Mouse (Mus musculus) G1E (cell line): ENCODE data around the gene Lrguk. TPM values are rescaled to one million over a fixed set of nuclear protein-coding genes. Genes with fewer than 3 reads are reported as not detected.
A peak's percentile ranks its signal among the peaks of the same experiment; 100 is the strongest.

Experiments
- ATAC-seq: 2 replicates; pipeline ENCODE4 v1.8.0; 2016; ENCODE audit warnings: mild to moderate bottlenecking; ENCODE audit not compliant: insufficient number of reproducible peaks, poor library complexity, low FRiP score, severe bottlenecking; ENCODE audit errors: extremely low read depth
- DNase-seq: peaks from one replicate; pipeline ENCODE4 v3.0.0; 2012; ENCODE audit warnings: low spot score
- H3K27me3 ChIP-seq: 2 replicates; pipeline ENCODE4 v1.6.1; 2012; ENCODE audit warnings: mild to moderate bottlenecking, low read length, inconsistent platforms; ENCODE audit not compliant: insufficient read depth
- H3K36me3 ChIP-seq: replicated peaks from 2 replicates; pipeline ENCODE3; 2012; ENCODE audit warnings: mild to moderate bottlenecking, inconsistent platforms
- H3K4me1 ChIP-seq: 2 replicates; pipeline ENCODE4 v1.6.1; 2012; ENCODE audit warnings: low read depth, low read length, inconsistent platforms, mixed read lengths; ENCODE audit not compliant: insufficient read depth
- H3K4me3 ChIP-seq: 2 replicates; pipeline ENCODE4 v1.5.1; 2012; ENCODE audit warnings: low read depth, mild to moderate bottlenecking, inconsistent platforms, low read length, moderate library complexity, mixed read lengths
- H3K9me3 ChIP-seq: replicated peaks from 2 replicates; pipeline ENCODE4 v1.6.1; 2012; ENCODE audit warnings: inconsistent platforms
- CTCF ChIP-seq: IDR thresholded peaks from 2 replicates; pipeline ENCODE4 v1.5.1; 2012; ENCODE audit warnings: low read depth, low read length, inconsistent platforms, mixed read lengths
- GATA1 ChIP-seq: IDR thresholded peaks from 2 replicates; pipeline ENCODE4 v1.6.1; 2012; ENCODE audit warnings: borderline replicate concordance, low read length, inconsistent platforms, mixed read lengths
- GATA2 ChIP-seq: IDR thresholded peaks from 2 replicates; pipeline ENCODE4 v1.6.1; 2012; ENCODE audit warnings: low read depth, low read length, inconsistent platforms, borderline replicate concordance
- POLR2AphosphoS5 ChIP-seq: IDR thresholded peaks from 2 replicates; pipeline ENCODE4 v1.6.1; 2012; ENCODE audit warnings: low read depth, low read length, inconsistent platforms; ENCODE audit not compliant: insufficient replicate concordance
- TAL1 ChIP-seq: conservative IDR thresholded peaks from 2 replicates; pipeline ENCODE4 v1.6.1; 2012; ENCODE audit warnings: low read depth, low read length, inconsistent platforms, mixed read lengths
- polyA plus RNA-seq: library from polyadenylated mRNA; stranded (reverse); fragments of >175 nt; gene quantifications from 2 replicates; pipeline ENCODE4 v1.2.3, GENCODE M21; 2012
- total RNA-seq, 2 experiments: library from RNA; stranded (forward) in 1 of 2; stranded (reverse) in 1 of 2; fragments of 200-1000 nt in 1 of 2; fragments of >200 nt in 1 of 2; fragmentation: Nextera tagmentation in 1 of 2; gene quantifications; 2 replicates each; pipeline ENCODE4 v1.2.3; 2014 to 2017

The Lrguk gene
- 0.92 and 1.9 TPM in 2 replicates for total RNA-seq (2014; fragmentation: Nextera tagmentation)
- 0.29 and 1.1 TPM in 2 replicates for total RNA-seq (2017)
- 0.09 and 0.10 TPM in 2 replicates for polyA plus RNA-seq

DNA sequence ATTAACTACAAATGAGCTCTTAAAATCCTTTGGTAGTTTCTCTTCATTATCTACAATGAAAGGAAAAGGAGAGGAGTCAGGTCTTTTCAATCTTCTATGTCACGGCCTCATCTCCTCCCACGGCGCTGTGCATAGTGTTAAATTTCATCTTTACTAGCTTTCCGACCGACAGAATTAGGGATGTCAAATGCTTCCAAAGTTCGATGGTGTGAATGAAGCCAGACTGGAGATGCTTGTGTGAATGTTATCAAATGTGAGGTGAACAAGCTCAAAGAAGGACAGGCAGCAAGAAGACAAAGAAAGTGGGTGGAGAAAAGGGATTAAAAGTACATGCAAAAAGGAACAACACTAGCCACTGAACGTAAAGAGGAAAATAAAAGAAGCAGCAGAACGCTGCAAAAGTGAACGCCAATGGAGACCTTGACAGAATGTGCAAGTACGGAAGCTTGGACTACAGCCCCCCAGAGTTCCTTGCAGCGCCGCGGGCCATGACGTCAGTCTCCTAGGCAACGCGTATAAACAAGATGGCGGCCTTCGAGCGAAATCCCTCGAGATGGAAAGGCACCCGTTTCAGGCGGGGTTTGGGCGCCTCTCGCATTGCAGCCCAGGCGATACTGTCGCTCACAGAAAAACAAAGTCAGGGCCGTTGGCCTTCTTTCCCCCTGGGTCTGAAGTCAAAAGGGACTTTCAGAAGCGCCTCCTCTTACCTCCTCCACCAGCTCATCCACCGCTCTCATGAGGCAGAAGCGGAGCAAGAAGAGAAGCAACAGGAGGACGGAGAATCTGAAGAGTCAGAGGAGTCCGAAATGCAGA is at the start of gene Lrguk:
Gene Lrguk, plus strand, starts transcription at position 516 of the 813 bp plus-strand sequence.
- DNase-seq (peak; percentile 89), ATAC-seq (peak; percentile 94)
- H3K9me3 ChIP-seq, result no peaks in the 10 kb centered on the region
- H3K27me3 ChIP-seq, result peaks cover 7% of the 10 kb centered on the region; the same call in 1 of the 2 replicates
- TF ChIP-seq POLR2AphosphoS5, result no peak
- TF ChIP-seq GATA2, result no peak
- TF ChIP-seq TAL1, result no peak
- TF ChIP-seq GATA1, result no peak
- H3K4me1 ChIP-seq, result peaks cover 25% of the 10 kb centered on the region
- no peaks in the 10 kb centered on the region for H3K36me3 ChIP-seq
- peak within 1 kb of the TSS; percentile 72 for H3K4me3 ChIP-seq

DNA sequence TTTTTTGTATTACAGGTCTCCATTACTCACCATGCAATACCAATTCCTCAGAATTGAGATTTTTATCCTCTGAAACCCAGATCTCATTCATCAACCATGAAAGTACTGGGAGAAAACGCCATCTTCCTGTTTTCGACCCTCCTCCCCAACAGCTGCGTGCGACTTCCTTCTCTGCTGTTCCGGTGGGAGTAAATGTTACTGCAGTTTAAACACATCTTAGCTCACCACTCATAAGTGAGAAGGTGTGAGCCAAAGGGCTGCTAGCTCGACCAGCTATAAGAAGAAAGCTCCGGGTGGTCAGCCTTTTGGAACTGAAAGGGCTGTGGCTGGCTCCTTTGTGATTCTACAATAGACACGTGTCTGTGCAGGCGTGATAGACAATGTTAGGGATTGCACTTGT is 46.5 kb upstream of the Lrguk start:
- DNase-seq (no peak), ATAC-seq (no peak)
- Histone ChIP-seq H3K27me3 (no peaks in the 10 kb centered on the region; the same call in 1 of the 2 replicates), H3K36me3 (no peaks in the 10 kb centered on the region), H3K4me3 (no peak overlapping the region), H3K4me1 (no peaks in the 10 kb centered on the region), H3K9me3 (no peaks in the 10 kb centered on the region)
- TF ChIP-seq TAL1 (no peak), GATA1 (no peak), GATA2 (no peak), CTCF (no peak), POLR2AphosphoS5 (no peak)

DNA sequence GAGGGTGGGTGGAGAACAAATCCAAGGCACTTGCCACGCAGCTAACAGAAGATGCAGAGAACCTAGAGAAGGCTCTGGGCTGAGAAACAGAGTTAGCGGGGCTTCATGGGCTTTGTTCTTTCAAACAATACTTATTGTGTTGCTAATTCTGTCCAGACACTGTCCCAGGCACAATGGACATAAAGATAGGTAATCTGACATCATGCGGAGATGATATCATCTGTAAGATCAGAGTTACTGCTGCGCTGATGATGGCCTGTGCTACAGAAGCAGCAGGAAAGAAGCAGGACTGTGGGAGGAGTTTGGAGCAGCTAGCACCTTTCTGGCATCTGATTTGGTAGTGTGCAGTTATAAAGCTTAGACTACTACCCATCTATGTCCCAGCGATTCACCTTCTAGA is 42.1 kb upstream of the Lrguk start:
- Histone ChIP-seq H3K27me3 (peaks cover 2% of the 10 kb centered on the region; the same call in 1 of the 2 replicates), H3K9me3 (no peaks in the 10 kb centered on the region), H3K4me1 (no peaks in the 10 kb centered on the region), H3K4me3 (no peak overlapping the region), H3K36me3 (no peaks in the 10 kb centered on the region)
- no peak for ATAC-seq
- TF ChIP-seq CTCF (no peak), POLR2AphosphoS5 (no peak), GATA2 (no peak), GATA1 (no peak), TAL1 (no peak)
- DNase-seq, result no peak

DNA sequence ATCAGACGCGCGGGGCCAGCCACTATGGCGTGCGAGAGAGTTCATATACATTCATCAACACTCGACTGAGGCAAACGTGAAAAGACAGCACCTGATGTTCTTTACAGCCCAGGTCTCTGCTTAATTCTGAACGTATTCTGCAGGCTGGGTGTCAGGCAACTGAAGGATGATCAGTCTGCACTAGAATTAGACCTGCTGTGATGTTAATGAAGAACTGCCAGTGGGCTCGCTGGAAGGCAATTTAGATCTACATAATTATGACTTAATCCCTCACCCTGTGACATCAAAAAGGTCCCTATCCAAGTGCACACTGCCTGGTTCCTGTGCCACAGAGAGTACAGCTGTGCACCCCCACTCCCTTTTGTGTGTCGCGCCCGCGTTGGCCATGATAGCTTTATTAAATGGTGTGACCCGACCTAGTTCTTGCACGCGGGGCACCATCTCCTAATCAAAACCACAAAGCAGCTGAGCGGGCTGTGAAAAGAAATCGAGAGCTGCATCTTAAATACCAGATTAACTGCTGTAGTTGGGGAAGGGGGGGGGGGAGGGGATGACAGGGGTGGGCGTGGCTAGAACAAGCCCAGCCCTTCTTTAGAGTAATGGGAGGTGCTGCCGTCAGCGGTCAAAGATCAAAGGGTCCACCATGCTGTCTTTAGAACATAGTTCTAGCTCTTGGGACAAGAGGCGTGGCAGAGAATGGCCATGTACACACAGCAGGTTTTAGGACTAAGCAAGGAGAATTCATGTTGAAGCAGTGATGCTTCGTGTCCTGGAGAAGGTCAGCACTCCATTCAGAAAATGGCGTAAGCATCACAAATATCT is 36.8 kb upstream of the Lrguk start:
- TF ChIP-seq CTCF (no peak), GATA2 (no peak), TAL1 (no peak), POLR2AphosphoS5 (no peak), GATA1 (no peak)
- H3K36me3 ChIP-seq, result no peaks in the 10 kb centered on the region
- ATAC-seq, result no peak
- DNase-seq, result no peak
- no peaks in the 10 kb centered on the region for H3K4me1 ChIP-seq
- no peaks in the 10 kb centered on the region for H3K9me3 ChIP-seq
- peaks cover 6% of the 10 kb centered on the region for H3K27me3 ChIP-seq
- H3K4me3 ChIP-seq, result no peak overlapping the region

DNA sequence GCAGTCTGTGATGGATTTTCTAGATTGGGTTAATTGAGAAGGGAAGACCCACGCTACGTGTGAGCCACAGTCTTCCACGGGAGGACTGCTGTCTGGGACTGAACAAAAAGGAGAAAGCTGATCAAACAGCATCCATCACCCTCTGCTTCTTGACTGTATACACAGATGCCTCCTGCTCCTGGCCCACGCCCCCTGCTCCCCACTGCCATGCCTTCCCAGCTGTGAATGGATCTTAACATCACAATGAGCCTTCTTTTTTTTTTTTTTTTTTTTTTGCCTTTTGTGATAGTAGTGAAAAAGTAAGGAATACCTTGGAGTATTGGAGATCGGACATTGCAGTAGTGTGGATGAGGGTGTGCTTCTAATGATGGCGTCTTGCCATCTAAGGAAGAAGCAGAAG is 35.4 kb upstream of the Lrguk start:
- no peak overlapping the region for H3K4me3 ChIP-seq
- no peak for TF ChIP-seq GATA2
- no peak for TF ChIP-seq GATA1
- no peak for TF ChIP-seq CTCF
- no peak for TF ChIP-seq POLR2AphosphoS5
- TF ChIP-seq TAL1, result no peak
- H3K4me1 ChIP-seq, result no peaks in the 10 kb centered on the region
- DNase-seq (no peak), ATAC-seq (no peak)
- no peaks in the 10 kb centered on the region for H3K36me3 ChIP-seq
- H3K9me3 ChIP-seq, result no peaks in the 10 kb centered on the region
- H3K27me3 ChIP-seq, result peaks cover 17% of the 10 kb centered on the region

DNA sequence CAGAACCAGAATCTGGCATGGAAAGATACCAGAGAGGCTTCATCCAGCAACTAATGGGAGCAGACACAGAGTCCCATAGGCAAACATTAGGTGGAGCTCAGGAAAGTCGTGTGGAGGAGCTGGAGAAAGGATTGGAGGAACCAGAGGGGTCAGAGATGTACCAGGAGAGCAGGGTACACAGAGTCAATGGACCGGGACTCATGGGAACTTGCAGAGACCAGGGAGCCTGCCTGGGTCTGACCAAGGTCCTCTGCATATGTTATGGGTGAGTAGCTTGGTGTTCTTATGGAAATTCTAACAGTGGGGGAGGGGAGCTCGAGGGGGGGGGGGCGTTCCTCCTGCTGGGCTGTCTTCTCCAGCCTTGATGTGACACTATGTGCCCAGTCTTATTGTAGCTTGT is 30.7 kb upstream of the Lrguk start:
- Histone ChIP-seq H3K4me3 (no peak overlapping the region), H3K36me3 (no peaks in the 10 kb centered on the region), H3K4me1 (no peaks in the 10 kb centered on the region), H3K9me3 (no peaks in the 10 kb centered on the region), H3K27me3 (peaks cover 14% of the 10 kb centered on the region)
- no peak for TF ChIP-seq POLR2AphosphoS5
- no peak for TF ChIP-seq TAL1
- no peak for TF ChIP-seq GATA2
- TF ChIP-seq GATA1, result no peak
- TF ChIP-seq CTCF, result no peak
- ATAC-seq, result no peak
- no peak for DNase-seq
